Mouse (Mus musculus) embryo, embryonic 11.5 days (tissue): ENCODE measurements around the gene Maml3.

Experiments used
- DNase-seq: peaks from one replicate; pipeline ENCODE4 v3.0.0-alpha.2; 2012; ENCODE audit warnings: low read depth, low spot score

Gene Maml3

GRCm38 (mm10) chr3:51670414-51671070 is 434.3 kb downstream of the Maml3 start:
- no peak for DNase-seq

GRCm38 (mm10) chr3:51668607-51669006 is 436.3 kb downstream of the Maml3 start:
- no peak for DNase-seq

GRCm38 (mm10) chr3:51662557-51662956 is 442.3 kb downstream of the Maml3 start:
- DNase-seq, result no peak

GRCm38 (mm10) chr3:51661880-51662550 is 442.9 kb downstream of the Maml3 start:
- no peak for DNase-seq

- DNase-seq, result no peak
Observed at GRCm38 (mm10) chr3:51661376-51661775, 443.5 kb downstream of the Maml3 start.

GRCm38 (mm10) chr3:51660821-51661276 is 444.0 kb downstream of the Maml3 start:
- DNase-seq, result no peak

GRCm38 (mm10) chr3:51660060-51660459 is 444.8 kb downstream of the Maml3 start, which contains the start of gene Mgst2:
TSS of gene Mgst2 (plus strand) at chr3:51660360.
- DNase-seq, result no peak

GRCm38 (mm10) chr3:51659415-51659814 is 445.5 kb downstream of the Maml3 start:
- DNase-seq, result no peak

- no peak for DNase-seq
Observed at GRCm38 (mm10) chr3:51654303-51655055, 450.4 kb downstream of the Maml3 start.

- DNase-seq, result no peak
Observed at GRCm38 (mm10) chr3:51652701-51653100, 452.2 kb downstream of the Maml3 start.

- DNase-seq, result peak; percentile 78
Observed at GRCm38 (mm10) chr3:51652292-51652691, 452.6 kb downstream of the Maml3 start.

GRCm38 (mm10) chr3:51651149-51651548 is 453.7 kb downstream of the Maml3 start:
- DNase-seq, result no peak

- DNase-seq, result no peak
Observed at GRCm38 (mm10) chr3:51649986-51650385, 454.9 kb downstream of the Maml3 start.

GRCm38 (mm10) chr3:51649426-51649825 is 455.4 kb downstream of the Maml3 start:
- no peak for DNase-seq

GRCm38 (mm10) chr3:51648037-51648664 is 456.7 kb downstream of the Maml3 start:
- peak; percentile 72 for DNase-seq

GRCm38 (mm10) chr3:51647356-51647755 is 457.5 kb downstream of the Maml3 start:
- DNase-seq, result no peak

GRCm38 (mm10) chr3:51646301-51646700 is 458.6 kb downstream of the Maml3 start:
- no peak for DNase-seq

- no peak for DNase-seq
Observed at GRCm38 (mm10) chr3:51645484-51645883, 459.4 kb downstream of the Maml3 start.

- DNase-seq, result no peak
Observed at GRCm38 (mm10) chr3:51638260-51638659, 466.6 kb downstream of the Maml3 start.

GRCm38 (mm10) chr3:51637326-51637725 is 467.6 kb downstream of the Maml3 start:
- no peak for DNase-seq

GRCm38 (mm10) chr3:51636700-51637099 is 468.2 kb downstream of the Maml3 start:
- DNase-seq, result no peak

GRCm38 (mm10) chr3:51635960-51636359 is 468.9 kb downstream of the Maml3 start:
- no peak for DNase-seq
